Mouse (Mus musculus) small intestine, adult 2 months (tissue): ENCODE measurements around the gene Cryge.

Experiments used
- CTCF ChIP-seq: fragments of 200-500 bp; IDR thresholded peaks from 2 replicates; pipeline ENCODE4 v1.5.1; 2012; ENCODE audit warnings: low read depth, mild to moderate bottlenecking, control low read depth, inconsistent platforms, low read length, moderate library complexity, mixed read lengths; ENCODE audit not compliant: insufficient replicate concordance, insufficient read length; ENCODE audit errors: extremely low read depth
- POLR2A ChIP-seq: fragments of 200-500 bp; IDR thresholded peaks from 2 replicates; pipeline ENCODE4 v1.6.1; 2012; ENCODE audit warnings: low read depth, mild to moderate bottlenecking, control low read depth, inconsistent platforms, low read length, moderate library complexity

DNA sequence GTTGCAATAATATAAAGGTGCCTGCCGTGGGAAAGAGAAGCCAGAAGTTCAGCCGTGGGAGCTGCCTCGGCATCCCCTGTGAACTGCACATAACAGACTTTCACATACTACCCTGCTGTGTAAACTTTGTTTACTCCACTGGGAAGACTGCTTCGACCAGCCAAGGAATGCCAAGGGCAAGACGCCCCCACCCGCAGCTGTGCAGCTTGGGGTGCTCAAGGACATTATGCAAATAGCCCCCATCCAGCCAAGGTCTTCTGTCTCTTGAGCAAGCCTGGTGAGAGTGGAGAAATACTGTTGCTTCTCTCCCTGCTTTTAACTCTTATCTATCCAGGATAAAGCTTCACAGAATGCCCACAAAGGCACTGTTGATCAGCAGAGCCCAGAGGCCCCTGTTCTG, 10.1 kb downstream of the Cryge start:
- TF ChIP-seq CTCF: no peak
- TF ChIP-seq POLR2A: no peak
